Mouse (Mus musculus): ENCODE data around the gene Pink1.
A peak's percentile ranks its signal among the peaks of the same experiment; 100 is the strongest.
"Not testable (repeated sequence)": the region's sequence is repeated elsewhere in the genome, so short reads cannot be mapped to it uniquely, and the experiment has no call there.

Pink1 gene

DNA sequence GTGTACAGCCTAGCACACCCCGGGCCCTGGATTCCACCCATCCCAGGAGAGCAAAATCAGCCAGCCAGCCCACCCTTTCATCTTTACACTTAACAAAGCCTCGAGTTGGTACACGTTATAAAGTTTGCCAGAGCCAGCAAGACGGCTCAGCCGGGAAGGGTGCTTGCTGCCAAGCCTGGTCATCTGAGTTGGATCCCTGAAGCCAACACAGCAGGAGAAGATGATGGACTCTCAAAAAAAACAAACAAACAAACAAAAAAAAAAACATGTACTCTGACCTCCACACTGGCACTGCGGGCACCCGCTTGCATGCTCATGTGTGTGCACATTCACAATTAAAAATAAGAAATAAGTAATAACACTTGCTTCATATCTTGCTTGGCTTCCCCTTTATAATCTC lies 15.9 kb upstream of the Pink1 start:
- no peak for DNase-seq (ENCODE audit: low spot score)

DNA sequence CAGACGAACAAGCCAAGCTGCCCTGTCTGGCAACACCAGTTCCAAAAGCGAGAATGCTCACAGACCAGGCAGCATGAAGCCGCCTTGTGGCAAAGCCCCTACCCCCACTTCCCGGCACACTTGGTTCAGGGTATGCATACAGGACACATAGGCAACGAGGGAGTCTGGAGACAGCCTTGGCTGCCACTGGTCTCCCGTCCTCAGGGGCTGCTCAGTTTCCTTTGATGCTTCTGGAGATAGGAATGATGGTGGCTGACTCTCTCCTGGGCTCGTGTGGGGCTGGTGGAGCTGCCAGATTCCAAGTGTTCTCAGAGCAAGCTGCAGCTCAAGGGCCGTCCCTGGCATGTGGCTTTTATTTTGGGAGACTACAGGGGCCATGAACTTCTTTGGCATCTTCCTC lies 15.3 kb upstream of the Pink1 start:
- no peak for DNase-seq (ENCODE audit: low spot score)

DNA sequence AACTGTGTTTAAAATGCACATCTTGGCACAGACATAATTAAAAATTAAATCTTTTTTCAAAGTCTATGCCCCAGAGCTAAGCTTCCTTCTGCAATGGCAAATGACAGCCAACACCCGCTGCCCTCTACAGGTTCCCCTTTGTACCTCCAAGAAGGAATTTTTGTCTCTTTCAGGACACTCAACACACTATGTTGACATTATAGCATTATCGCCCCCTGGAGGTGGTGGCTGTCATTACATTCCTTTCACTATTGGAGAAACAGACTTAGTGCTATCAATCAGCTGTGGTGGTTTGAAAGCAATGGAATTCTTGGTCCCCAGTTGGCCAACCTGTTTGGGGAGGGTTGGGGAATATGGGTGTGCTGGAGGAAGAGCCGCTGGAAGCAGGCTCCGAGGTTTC lies 13.9 kb upstream of the Pink1 start:
- no peak for DNase-seq (ENCODE audit: low spot score)

DNA sequence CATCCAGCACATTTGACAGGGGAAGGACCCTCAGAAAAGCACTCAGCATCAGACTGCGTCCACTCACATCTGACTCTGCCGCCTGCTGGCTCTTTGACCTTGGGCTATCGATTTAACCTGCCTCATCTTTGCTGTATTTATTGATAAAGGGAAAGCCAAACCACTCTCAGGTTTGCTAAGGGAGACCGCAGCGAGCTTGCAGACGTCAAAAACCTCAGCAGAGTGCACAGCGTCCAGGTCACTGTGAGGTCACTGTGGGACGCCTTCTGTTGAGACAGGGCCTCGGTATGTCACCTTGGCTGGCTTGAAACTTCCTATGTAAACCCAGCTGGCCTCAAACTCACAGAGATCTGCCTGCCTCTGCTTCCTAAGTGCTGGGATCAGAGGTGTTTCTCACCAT lies 11.2 kb upstream of the Pink1 start:
- DNase-seq (ENCODE audit: low spot score): no peak

DNA sequence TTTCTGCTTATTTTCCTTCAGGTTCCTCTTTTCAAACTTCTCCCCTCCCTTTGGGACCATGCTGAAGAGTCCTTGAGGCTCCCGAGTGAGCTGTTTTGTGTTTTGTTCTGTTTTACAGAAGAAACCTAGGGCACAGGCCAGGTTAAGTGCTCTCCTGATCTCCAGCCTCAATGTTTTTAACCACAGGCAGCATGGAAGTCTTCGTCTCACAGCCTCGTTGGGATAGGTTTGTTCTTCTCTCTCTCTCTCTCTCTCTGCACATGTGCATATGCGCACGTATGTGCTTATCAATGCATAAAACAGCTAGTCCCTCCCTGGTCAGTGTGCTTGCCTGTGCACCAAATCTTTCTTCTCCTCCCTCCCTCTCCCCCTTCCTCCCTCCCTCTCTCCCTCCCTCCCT lies 10.8 kb upstream of the Pink1 start:
- DNase-seq (ENCODE audit: low spot score): no peak

DNA sequence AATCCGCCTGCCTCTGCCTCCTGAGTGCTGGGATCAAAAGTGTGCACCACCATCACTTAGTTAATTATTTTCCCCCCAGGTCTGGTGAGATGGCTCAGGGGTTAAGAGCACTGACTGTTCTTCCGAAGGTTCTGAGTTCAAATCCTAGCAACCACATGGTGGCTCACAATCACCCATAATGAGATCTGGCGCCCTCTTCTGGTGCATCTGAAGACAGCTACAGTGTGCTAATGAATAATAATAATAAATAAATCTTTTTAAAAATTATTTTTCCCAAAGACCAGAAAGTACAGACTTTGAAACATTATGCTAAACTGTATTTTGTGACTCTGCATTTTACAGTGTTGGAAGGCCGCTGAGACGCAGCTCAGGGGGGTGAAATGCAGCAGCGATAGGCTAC lies 9.5 kb upstream of the Pink1 start:
- no peak for DNase-seq (ENCODE audit: low spot score)

DNA sequence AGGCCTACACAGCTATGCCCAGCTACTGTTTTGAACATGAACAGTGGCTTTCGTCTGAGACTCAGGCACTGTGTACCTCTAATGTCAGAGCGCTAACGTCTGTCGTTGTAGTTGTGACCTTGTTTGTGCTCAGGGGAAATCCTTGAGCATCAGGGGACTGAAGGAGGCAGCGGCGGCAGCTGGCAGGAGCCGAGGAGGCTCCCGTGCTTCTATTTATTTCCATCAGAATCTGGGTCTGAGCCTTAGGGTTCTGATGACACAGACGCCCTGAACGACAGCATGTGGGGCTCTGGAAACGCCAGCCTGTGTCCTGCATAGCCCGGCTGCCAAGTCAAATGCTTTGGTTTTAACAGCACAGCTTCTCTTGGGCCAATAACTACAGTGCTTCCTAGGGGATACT lies 8.9 kb upstream of the Pink1 start:
- DNase-seq (ENCODE audit: low spot score): no peak

DNA sequence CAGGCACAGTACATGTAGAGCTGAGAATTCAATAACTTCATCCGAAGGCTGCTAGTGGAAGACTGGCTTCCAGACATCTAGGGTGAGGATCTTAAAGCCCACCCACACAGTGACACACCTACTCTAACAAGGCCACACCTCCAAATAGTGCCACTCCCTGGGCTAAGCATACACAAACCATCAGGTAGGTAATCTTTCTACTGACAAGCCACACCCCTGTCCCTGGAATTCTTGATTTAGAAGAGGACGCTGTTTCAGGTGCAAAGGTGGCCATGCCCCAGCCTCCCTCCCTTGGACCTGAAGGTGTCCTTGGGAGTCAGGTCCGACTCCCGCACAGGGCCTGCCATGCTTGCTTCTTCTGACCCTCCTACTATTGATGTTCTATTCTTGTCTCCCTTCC lies 7.0 kb upstream of the Pink1 start:
- DNase-seq (ENCODE audit: low spot score): no peak

DNA sequence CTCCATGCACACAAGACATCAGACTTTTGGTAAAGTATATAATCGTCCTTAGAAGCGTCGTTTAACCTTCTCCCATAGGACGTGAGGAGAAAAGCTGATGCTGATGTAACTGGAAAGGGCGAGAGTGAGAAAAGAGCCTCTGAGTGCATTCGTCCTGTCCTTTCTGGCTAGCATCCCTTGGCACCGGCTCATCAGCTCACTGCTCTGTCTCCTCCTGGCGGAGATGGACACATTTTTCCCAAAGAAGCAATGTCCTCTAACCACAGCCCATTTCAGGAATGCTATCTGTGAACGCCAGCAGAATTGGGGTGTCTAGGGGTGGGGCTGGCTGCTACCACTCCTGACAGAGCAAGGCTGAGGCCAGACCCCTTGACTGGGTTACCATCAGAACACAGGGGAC lies 5.5 kb upstream of the Pink1 start:
- DNase-seq (ENCODE audit: low spot score): no peak

DNA sequence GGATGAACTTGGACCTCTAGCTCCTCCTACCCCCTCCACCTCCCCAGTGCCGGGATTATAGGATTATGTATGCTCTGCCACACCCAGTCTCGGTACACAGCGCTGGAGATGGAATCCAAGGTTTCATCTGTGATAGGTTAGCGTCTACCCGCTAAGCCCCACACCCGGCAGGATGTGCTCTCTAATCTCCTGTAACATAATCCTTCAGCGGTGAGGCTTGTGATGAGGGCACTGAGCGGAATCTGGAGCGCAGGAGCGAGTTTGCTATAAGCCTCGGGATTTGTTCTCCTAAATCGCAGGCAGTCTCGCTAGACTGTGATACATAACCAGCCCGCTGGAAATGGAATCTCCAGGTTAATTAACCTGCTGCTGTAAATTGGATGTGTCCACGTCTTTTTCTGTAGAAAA lies 4.2 kb upstream of the Pink1 start:
- DNase-seq (ENCODE audit: low spot score): no peak

DNA sequence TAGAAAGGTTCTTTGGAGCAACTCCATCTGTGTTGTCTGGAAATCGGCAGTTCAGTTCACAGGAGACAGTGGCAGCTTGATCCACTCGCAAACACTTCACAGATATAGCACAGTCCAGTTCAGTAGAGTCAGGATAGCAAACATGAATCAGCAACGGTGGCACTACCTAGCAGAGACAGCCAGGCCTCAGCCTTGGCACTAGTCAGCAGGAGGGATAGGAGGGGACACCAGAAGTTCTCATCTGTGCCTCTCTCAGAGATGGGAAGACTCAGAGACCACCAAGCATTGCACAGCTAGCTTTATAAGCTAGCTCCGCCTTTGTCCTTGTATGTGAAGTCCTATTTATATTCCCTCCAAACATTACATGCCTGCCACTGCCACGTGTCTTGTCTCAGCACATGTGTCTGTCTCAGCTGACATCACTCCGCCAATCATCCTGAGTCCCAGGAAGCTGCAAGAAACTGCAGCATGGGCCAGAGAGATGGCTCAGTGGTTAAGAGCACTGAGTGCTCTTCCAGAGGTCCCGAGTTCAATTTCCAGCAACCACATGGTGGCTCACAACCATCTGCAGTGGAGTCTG lies 1.9 kb upstream of the Pink1 start:
- DNase-seq (ENCODE audit: low spot score): no peak

DNA sequence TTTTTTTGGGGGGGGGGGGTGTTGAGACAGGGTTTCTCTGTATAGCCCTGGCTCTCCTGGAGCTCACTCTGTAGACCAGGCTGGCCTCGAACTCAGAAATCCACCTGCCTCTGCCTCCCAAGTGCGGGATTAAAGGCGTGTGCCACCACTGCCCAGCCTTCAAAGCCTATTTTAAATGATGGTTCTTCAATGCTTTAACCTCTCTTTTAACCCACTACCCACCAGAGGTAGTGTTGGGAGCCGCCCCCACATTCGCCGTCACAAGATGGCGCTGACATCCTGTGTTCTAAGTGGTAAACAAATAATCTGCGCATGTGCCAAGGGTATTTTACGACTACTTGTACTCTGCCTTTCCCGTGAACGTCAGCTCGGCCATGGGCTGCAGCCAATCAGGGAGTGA lies 1.0 kb upstream of the Pink1 start:
- DNase-seq (ENCODE audit: low spot score): not testable (repeated sequence)

DNA sequence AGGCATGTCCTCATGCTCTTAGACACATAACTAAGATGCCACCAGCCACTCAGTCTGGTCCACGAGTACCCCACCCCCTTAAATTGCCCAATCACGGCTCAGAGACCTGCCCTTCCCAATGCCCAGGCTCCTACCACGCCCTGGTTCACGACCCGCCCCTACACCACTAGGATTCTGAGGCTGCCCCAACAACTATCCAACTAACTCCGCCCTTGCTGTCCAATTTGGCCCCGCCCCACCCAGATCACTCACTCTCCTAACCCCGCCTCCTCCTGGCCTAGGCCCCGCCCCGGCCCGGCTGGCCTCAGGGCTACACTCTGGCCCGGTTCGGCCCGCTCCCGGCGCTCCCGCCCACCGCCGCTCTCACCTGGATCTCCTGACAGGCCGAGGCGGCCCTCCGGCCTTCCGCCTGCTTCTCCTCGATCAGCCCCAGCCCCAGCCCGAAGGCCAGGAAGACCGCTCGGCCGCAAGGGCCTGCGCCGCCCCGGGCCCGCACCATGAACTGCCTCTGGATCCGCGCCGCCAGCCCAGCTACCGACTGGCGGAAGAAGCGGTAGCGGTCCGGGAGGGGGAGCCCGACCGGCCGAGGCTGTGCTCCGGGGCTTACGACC lies 536 bp downstream of the Pink1 start:
- peak; percentile 94 for DNase-seq (ENCODE audit: low spot score)

DNA sequence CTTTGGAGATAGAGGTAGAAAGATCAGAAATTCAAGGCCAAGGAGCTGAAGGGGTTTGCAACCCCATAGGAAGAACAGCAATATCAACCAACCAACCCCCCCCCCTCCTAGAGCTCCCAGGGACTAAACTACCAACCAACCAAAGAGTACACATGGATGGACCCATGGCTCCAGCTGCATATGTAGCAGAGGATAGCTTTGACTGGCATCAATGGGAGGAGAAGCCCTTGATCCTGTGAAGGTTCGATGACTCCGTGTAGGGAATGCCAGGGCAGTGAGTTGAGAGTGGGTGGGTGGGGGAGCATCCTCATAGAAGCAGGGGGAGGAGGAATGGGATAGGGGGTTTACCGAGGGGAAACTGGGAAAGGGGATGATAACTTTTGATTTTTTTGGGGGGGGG lies 1.7 kb downstream of the Pink1 start:
- no peak for DNase-seq (ENCODE audit: low spot score)

DNA sequence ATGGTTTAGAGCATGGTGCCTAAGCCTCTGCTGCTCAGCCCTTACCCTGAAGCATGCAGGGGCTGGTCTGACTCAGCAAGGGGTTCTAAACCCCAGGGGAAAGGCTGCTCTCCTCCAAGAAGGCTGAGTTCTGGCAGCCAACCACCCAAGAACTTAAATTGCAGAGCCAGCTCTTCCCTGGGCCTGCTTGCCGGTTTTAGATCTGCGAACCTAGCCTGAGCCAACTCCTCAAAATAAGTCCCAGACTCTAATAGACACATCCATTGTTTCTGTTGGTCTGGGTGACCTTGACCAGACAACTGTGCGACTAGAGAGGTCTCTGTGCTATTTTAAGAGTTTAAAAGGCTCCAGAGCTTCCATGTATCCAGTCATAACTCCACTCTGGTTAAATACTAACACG lies 2.4 kb downstream of the Pink1 start:
- DNase-seq (ENCODE audit: low spot score): peak; percentile 63

DNA sequence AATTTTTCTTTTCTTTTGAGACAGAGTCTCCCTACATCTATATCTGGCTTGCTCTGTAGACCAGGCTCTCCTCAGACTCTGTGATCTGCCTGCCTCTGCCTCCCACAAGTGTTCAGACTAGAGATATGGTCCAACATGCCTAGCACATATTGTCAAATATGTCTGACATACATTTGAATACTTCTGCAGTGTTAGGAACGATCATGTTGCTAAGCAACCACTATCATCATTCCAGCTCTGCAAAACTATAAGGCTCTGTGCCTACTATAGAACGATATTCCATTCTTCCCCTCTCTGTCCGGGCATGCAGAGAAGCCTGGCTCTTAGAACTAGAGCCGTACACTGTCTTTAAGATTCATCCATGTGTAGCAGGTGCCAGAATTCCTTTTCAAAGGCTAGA lies 3.4 kb downstream of the Pink1 start:
- no peak for DNase-seq (ENCODE audit: low spot score)

DNA sequence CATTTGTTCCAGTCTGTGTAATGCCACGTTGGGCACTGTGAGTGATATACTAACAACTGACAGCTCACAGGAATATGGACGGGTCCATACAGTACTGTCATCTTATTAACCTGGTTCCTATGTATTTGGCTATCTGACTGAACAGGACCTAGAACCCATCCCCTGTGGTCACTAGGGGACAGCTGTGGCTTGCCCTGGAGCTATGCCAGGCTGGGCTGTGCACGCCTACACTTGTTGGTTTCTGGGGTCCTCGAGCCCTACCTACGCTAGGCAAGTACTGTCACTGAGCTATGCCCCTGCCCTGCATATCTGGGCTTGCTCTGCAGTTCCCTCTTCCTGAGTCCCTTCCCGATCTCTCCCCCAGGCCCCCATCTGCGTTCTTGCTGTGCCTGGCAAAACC lies 4.6 kb downstream of the Pink1 start:
- no peak for DNase-seq (ENCODE audit: low spot score)

DNA sequence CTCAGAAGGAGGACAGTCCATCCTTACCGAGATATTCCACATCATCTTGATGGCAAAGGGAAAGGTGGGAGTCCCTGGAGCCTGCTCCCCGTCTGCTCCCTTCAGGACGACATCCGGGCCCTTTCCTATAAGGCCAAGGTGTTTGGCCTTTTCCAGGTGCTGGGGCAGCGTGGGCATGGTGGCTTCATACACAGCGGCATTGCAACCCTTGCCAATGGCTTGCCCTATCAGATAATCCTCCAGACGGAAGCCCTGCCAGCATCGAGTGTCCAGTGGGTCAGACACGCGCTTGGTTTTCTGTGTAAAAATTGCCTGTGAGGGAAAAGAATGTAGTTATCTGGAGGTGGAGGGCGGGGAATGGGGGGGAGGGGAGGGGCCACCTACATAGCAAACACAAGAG lies 5.4 kb downstream of the Pink1 start:
- DNase-seq (ENCODE audit: low spot score): no peak

DNA sequence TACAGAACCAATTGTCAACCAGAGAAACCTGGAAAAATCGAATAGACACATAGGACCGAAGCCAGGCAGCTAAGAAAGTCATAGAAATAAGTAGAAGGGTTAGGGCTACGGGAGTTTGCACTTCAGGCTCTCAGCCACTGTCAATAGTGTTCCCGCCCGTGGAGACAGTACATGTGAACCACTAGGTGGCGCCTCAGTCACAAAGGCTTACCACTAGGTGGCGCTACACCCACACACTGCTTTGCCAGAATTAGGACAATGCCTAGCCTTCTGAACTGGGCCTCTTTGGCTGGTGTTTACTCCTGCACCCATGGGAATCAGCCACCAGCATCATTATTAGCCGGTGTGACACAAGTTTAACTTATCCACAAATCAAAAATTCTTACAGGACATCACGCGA lies 6.6 kb downstream of the Pink1 start:
- DNase-seq (ENCODE audit: low spot score): peak; percentile 79

DNA sequence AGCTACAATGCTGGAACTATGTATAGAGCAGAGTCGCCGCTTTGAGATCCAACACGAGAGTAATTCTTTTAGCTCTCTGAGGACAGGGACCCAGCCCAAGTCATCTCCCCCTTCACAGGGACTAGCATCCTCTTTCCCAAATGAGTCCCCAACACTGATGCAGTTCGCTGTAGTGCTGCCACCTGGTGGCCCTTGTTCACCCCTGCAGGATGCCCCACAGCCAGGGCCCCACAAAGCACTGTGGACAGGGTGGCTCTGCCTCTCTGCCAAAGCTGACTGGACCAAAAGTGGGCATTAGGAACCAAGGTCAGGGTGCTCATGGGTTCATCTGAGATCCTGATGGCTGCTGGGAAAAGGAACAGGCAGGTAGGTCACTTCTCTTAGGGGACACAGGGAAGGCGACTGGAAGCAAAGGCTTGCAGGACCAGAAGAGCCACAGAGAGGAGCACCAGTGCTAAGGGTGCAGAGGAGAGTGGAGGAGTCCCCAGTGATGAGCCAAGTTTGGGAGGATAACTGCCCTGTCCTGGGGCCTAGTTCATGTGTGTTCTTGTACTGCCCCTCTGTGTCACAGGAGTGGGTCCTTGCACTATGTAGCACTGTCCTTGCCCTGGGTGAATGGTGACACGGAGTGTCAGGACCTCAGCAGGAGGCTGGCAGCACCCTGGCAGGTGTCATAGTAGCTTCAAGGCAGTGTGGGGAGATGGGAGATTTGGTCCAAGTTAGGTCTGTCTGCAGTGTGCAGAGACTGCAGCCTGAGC lies 7.4 kb downstream of the Pink1 start:
- DNase-seq (ENCODE audit: low spot score): no peak

DNA sequence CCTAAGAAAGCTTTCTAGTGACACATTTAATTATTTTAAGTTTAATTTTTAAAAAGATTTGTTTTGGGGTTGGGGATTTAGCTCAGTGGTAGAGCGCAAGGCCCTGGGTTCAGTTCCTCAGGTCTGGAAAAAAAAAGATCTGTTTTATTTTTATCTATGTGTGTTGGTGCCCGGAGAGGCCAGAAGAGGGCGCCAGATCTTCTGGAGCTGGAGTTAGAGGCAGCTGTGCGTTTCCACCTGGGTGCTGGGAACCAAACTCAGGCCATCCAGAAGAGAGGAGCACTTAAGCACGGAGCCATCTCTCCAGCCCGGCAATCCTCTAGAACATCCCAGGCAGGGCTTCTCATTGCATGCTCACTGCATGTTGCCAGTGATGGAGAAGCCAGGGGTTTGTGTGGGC lies 9.7 kb downstream of the Pink1 start:
- no peak for DNase-seq (ENCODE audit: low spot score)

DNA sequence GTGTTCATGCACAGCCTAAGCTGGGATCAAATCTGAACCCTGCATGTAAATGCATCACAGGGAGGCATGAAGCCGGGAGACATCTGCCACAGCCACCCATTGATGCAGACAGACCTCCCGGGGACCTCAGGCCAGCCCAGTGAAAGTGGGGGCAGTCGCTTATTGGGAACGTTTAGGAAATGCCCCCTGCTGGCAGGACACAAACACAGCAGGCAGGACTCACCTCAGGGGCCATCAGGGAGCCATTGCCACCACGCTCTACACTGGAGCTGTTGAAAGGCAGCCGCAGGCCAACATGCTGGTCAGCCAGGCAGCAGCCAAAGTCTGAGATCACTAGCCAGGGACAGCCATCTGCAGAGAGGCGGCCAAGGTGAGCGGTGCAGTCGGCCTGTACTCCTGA lies 10.3 kb downstream of the Pink1 start:
- DNase-seq (ENCODE audit: low spot score): no peak

DNA sequence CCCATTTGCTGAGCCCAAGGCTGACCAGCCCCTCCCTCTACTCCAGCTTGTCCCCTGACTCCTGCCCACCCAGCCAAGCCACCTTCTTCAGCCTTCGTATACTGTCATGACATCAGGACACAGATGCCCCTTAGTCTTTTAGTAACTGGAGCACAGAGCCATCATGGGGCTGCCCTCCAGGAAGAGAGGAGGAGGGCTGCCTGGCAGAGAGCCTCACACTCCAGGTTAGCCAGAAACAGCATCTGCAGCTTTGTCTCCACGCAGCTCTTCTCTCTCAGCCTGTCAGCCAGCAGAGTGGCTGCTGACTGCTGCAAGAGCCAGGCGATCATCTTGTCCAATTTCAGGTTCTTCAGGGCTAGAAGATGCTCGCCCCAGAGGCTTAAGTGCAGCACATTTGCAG lies 12.3 kb downstream of the Pink1 start:
- DNase-seq (ENCODE audit: low spot score): no peak

DNA sequence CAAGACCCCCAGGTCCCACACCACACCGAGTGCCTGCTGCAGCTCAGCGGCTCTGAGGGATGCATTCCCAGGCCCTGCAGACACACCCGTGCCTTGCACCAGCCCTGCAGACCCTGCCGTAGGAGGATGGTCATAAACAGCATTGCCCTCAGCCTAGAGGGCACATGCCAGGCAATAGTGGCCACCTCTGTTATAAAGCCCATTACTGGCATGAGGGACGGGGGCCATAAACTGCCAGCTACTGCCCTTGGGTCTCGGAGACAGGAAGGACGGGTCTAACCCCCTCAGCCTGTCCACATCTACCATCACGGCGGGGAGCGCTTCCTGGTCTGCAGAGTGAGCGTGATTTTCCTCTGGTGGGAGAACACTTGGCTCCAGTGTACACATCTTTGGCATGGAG lies 13.1 kb downstream of the Pink1 start:
- no peak for DNase-seq (ENCODE audit: low spot score)

All from testis, postnatal 14 days (tissue).